Mouse (Mus musculus) macrophage (primary cell): ENCODE measurements at regions not wholly inside any gene's neighbourhood (a gene's known extent, or its start where the extent isn't known, plus 50 kb on each side); places are given as distances from the start of the nearest gene placed in this dataset.

Experiments
- H3K27ac ChIP-seq: fragments of 350-480 bp; formaldehyde crosslinking; 2 replicates; pipeline ENCODE4 v1.9.0; 2021
- H3K36me3 ChIP-seq: fragments of 350-480 bp; formaldehyde crosslinking; 2 replicates; pipeline ENCODE4 v1.9.0; 2021; ENCODE audit errors: inconsistent target
- H3K4me3 ChIP-seq: fragments of 350-480 bp; formaldehyde crosslinking; 2 replicates; pipeline ENCODE4 v1.9.0; 2021; ENCODE audit errors: inconsistent target
- H3K79me2 ChIP-seq: fragments of 350-480 bp; formaldehyde crosslinking; 2 replicates; pipeline ENCODE4 v1.9.0; 2021; ENCODE audit errors: inconsistent target
- WGBS: methylation state at CpG from one replicate; pipeline ENCODE4 v1.1.7; 2026; ENCODE audit warnings: inconsistent platforms; ENCODE audit not compliant: missing documents; 5-methylcytosine and 5-hydroxymethylcytosine counted together

DNA sequence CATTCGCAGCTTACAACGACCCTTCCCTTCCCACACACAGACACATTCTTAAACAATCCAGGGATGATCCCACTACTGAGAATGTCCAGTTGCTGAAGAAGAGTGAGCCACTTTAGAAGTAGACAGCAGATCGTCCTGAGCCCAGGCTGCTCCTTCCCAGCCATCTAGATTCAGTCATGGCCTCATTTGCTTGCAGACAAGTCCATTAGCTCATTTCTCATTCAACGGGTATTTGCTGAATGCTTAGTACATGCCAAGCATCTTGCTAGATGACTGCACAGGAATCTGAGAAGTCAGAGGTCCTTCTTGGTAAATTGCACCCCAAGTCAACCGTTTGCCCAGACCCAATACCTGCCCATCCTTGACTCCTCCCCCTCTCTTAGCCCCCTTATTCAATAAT is 57.8 kb downstream of the Ier5 start:
- 92% methylated on average over 5 of the region's 5 CpGs for WGBS
- H3K27ac ChIP-seq: no peak overlapping the region
- no peaks in the 10 kb centered on the region for H3K79me2 ChIP-seq
- no peaks in the 10 kb centered on the region for H3K36me3 ChIP-seq
- H3K4me3 ChIP-seq: no peak overlapping the region

DNA sequence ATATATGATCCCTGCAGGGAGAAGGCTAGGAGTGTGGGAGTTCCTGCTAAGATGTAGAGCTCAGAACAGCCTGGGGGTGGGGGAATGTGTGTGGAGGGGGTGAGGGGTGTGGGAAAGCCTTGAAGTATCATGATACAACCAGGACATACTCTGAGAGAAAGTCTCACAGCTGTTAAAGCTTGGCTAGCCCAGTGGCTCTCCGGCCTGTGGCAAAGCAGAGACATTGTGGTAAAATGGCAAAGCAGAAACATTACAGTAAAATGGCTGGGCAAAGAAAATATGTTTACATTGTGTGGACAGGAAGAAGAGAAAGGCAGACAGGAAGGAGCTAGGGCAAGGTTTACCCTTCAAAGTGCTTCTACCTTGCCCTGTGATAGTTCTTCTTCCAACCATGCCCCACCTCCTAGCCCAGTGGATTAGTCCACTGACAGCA is 58.5 kb downstream of the Ier5 start:
- no peaks in the 10 kb centered on the region for H3K79me2 ChIP-seq

DNA sequence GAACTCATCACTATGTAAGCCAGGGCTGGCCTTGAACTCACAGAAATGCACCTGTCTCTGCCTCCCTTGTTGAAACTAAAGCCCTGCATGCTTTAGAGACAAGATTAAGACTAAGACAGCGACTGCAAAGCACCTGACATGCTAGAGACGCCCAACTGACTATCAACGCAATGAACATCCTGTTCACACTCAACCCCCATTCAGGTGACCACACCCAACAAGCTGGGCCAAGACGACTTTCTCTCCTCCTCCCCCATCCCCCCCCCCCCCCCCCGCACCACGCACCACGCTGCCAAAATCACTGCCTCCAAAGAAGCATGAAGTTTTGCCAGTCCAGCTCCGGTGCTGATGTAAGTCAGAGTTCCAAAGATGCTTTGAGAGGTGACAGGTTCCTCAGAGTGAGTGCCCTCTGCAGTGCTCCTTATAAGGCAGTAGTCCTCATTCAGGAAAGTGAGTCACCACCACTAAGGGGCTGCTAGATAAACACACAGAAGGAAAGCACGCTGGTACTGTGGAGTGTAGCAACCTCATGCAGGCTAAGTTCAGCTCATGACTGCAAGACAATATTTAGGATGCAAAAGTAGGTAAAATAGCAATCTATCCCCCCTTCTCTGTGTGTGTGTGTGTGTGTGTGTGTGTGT is 59.2 kb downstream of the Ier5 start:
- H3K36me3 ChIP-seq: no peaks in the 10 kb centered on the region
- H3K79me2 ChIP-seq: no peaks in the 10 kb centered on the region
- WGBS: 37% methylated on average over 6 of the region's 9 CpGs
- H3K4me3 ChIP-seq: no peak overlapping the region
- no peak overlapping the region for H3K27ac ChIP-seq

More for the DNA sequence above, 58.5 kb downstream of the Ier5 start:
- no peak overlapping the region for H3K4me3 ChIP-seq
- H3K36me3 ChIP-seq: no peaks in the 10 kb centered on the region
- no peak overlapping the region for H3K27ac ChIP-seq
- 58% methylated on average over 1 of the region's 1 CpGs for WGBS

DNA sequence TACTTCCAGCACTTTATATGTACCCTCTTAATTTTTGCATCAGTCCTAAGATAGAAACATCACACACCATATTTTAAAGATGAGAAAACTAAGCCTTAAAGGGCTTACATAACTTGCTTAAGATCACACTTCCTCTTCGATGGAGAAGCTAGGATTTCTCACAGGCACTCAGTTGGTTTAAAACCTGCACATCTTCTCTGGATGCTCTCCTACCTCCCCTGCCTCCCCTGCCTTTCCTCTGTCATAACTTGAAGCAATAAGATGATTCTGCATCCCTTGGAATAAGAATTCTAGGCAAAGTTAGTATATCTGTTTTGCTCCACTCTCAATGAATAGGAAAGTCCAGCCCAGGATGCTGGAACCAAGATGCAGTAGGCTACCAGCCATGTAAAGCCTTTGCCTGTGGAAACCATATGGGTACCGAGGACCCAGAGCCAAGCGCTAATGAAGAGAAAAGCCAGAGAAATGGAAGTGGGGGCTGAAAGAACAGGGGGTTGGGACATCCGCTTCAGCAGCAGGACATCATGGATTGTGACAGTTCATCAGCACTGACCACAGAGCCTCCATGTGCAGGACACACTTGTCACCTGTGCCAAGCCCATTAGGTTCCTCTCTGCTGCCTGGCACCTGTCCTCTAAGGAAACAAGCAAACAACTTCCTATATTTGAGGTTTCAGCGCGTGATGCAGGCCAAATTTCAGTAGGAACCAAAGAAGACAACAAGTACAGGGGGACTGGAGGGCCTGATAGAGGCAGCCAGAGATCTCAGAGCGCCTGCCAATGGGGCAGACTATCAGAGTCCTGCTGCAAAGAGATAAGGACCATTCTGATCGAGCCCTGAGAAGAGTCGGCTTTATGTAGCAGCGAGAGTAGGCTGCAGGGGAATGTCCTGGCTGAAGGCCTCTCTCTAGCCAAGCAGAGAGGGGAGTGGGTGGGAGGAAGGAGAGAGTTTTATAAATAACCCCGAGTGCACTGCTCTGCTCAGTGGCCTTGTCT is 60.5 kb downstream of the Ier5 start:
- Histone ChIP-seq H3K36me3 (no peaks in the 10 kb centered on the region), H3K27ac (no peak overlapping the region), H3K4me3 (no peak overlapping the region), H3K79me2 (no peaks in the 10 kb centered on the region)
- 27% methylated on average over 11 of the region's 11 CpGs for WGBS

DNA sequence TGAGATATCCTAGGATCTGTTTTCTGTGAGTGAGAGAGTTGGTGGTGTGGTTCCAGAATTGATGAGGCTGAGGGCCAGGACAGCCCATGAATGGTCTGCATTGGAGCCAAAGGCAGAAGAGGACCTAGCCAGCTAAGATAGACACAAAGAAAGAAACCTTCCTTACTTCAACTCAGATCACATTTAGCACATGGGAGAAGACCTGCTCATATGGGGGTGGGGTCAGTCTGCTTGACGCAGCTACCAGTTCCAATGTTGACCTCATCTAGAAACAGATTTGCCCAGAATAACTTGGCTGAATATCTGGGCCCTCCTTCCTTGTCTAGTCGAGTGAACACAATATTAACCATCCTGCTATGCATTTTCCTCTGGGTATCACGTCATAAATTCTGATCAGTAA is 62.0 kb downstream of the Ier5 start:
- Histone ChIP-seq H3K36me3 (no peaks in the 10 kb centered on the region), H3K79me2 (no peaks in the 10 kb centered on the region), H3K27ac (no peak overlapping the region), H3K4me3 (no peak overlapping the region)
- 95% methylated on average over 3 of the region's 3 CpGs for WGBS

DNA sequence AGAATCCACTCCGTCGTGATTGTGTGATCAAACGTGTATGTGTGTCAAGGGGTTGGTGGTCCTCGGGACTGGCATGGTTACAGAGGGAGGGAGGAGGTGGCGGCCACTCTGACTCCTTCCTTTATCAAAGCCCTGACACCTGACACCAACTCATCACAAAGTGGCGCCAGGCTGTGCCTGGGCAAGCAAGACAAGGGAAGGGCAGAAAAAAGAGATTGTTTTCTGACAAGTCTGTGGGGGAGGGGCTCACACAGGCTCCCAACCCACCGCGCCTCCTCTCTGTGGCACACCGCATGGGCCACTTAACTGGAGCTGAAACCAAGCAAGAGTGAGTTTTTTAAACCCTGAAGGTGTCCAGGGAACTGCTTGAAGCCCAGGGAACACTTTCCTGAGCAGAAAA is 68.5 kb downstream of the Ier5 start:
- H3K4me3 ChIP-seq: no peak overlapping the region
- 89% methylated on average over 9 of the region's 9 CpGs for WGBS

DNA sequence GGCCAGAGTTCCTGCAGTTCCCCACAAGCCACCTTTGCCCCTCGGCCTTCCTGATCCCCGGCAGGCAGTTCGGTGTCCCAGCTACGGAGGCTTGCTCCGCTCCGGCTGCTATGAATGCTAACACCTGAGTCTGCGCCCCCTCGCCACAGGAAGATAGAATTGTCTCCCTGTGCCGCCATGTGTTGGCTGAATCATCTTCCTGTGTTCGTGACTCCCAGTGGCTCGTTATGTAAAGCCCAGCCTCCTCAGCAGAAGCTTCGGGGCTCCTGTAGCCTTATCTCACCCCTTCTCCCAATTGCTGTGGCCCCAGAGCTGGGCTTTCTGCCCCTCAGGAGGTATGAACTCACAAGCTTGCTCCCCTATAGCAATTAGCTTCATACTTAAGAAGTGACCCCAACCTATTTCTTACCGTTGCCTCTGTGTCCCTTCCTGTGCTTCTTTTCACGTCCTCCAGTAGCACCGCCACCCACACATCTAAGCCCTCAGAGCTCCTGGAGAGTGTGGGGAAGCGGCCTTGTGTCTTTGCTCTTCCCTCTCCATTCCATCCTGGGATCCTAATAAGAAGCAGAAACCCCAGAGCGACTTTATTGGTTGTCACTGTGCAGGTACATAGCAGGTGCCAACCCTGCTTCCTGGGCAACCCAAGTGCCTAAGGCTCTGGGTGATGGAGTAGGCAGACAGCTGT is 70.1 kb downstream of the Ier5 start:
- Histone ChIP-seq H3K4me3 (no peak overlapping the region; the same call in 1 of the 2 replicates), H3K27ac (peak overlapping the region; percentile 50), H3K79me2 (no peaks in the 10 kb centered on the region), H3K36me3 (no peaks in the 10 kb centered on the region)
- WGBS: 36% methylated on average over 17 of the region's 17 CpGs

More for the DNA sequence above, 68.5 kb downstream of the Ier5 start:
- H3K27ac ChIP-seq: no peak overlapping the region
- H3K79me2 ChIP-seq: no peaks in the 10 kb centered on the region
- no peaks in the 10 kb centered on the region for H3K36me3 ChIP-seq

DNA sequence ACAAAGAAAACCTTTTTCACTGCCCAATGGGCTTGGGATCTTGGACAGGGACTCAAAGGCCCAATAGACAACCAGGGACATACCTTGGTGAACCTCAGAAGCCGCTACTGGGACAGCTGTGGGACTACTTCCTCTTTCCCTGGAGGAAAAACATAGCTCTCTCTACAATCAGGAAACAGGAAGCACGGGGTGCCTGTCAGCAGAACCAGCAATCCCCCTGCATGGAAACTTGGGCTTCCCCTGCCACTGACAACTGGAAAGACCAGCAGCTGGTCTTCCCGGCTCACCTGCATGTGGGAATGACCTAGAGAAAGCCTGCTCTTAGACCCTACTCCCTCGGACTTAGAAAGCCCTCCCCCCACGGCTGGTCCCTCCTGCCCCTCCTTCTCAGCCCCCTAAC is 70.7 kb downstream of the Ier5 start:
- H3K79me2 ChIP-seq: no peaks in the 10 kb centered on the region
- H3K27ac ChIP-seq: peak overlapping the region; percentile 50
- no peaks in the 10 kb centered on the region for H3K36me3 ChIP-seq
- no peak overlapping the region; the same call in 1 of the 2 replicates for H3K4me3 ChIP-seq
- 3% methylated on average over 5 of the region's 5 CpGs for WGBS

DNA sequence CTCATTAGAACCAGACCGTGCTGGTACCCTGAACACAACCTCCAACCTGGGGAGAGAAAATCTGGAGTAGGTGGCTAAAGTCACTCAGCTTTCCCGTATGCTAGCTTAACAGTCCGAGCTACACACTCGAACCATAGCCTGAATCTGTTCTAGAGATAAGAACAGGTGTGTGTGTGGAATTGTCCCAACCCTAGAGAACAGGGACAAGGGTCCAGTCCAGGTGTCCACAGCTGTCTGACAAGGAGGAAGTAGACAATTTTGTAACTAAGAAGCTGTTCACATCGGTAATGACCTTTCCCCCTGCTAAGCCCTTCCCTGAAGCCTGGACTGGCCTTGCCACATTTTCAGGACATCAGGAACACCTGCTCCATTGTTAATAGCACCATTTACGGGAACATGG is 71.3 kb downstream of the Ier5 start:
- no peak overlapping the region for H3K27ac ChIP-seq
- no peak overlapping the region for H3K4me3 ChIP-seq
- no peaks in the 10 kb centered on the region for H3K36me3 ChIP-seq
- WGBS: 51% methylated on average over 6 of the region's 6 CpGs
- no peaks in the 10 kb centered on the region for H3K79me2 ChIP-seq

DNA sequence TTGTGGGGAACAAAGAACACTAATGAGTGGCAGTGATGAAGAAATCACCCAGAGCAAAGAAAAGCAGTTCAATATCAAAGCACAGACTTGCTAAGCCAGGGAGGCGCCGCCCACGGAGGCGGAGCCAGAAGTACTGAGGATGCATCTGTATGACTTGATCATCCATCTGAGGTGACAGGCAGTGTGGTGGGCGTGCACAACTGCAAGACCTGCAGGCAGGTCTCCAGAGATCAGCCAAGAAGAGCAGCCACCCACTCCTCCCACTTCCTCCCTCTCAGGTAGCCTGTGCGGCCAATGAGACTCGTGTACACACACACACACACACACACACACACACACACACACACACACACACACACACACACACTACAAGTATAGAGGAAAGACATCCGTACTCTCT is 71.9 kb downstream of the Ier5 start:
- no peak overlapping the region for H3K27ac ChIP-seq
- H3K79me2 ChIP-seq: no peaks in the 10 kb centered on the region
- H3K36me3 ChIP-seq: no peaks in the 10 kb centered on the region
- 58% methylated on average over 8 of the region's 8 CpGs for WGBS
- H3K4me3 ChIP-seq: no peak overlapping the region

DNA sequence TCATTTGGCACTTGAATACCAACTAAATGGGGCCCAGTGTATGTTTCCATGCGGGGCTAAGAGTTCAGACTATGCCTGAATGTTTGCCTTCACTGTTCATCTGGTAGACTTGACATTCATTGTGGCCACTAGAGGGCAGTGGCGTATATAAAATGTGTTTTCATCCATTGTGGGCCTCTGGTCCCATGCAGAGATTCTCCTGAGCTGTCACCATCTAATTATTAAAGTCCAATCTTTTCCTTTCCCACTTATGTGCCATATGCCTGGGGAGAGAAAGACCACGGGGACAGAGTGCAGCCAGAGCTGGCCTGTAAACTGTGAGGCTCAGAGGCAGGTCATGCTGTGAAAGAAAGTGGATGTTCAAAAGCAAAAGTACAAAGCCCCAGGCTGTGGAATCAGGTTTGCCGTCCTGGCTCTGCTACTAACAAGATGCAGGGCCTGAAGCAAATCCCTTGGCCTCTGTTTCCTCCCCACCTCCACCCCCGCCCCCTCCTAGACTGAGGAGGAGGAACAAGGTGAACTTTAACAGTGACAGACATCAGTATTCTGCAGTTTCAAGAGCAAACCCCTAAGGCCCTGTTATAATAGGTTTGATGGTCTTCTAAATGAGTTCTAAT is 73.5 kb downstream of the Ier5 start:
- H3K4me3 ChIP-seq: no peak overlapping the region
- no peaks in the 10 kb centered on the region for H3K36me3 ChIP-seq
- H3K79me2 ChIP-seq: no peaks in the 10 kb centered on the region
- WGBS: 39% methylated on average over 5 of the region's 5 CpGs
- no peak overlapping the region for H3K27ac ChIP-seq

DNA sequence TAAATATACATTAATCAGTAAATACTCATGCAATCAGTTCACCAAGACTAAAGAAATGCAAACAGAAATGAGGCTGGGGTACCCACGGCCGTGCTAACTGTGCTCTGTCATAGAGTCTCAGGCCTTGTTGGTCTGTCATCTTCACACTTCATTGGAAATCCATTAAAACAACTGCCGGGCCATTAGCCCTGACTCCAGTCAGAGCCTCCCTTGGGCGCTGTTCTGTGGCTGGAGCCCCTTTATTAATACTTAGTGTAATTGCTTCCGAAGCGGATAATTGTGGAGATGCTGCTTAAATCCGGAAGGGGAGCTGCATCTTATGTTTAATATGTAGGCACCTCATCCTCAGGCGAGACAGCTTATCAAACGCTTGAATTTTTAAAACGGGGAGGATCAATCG is 76.1 kb downstream of the Ier5 start:
- no peaks in the 10 kb centered on the region for H3K79me2 ChIP-seq
- WGBS: 90% methylated on average over 11 of the region's 11 CpGs
- no peaks in the 10 kb centered on the region for H3K36me3 ChIP-seq
- no peak overlapping the region for H3K4me3 ChIP-seq
- no peak overlapping the region for H3K27ac ChIP-seq

DNA sequence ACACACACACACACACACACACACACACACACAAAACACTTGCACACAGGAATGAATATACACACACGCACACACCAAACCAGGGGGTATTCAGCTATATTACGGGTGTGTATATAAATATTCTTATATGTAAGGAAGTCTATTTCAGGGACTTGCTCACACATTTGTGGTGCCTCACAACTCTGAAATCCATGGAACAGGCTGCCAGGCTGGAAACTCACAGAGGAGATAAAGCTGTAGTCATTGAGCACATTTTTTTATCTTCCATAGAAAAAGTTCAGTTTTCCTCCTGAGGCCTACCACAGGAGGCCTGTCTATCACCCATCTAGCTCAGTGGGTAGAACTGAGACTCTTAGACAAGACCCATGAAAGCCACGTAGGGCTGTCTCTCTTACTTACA is 83.8 kb downstream of the Ier5 start:
- no peaks in the 10 kb centered on the region for H3K36me3 ChIP-seq
- WGBS: 95% methylated on average over 2 of the region's 3 CpGs

DNA sequence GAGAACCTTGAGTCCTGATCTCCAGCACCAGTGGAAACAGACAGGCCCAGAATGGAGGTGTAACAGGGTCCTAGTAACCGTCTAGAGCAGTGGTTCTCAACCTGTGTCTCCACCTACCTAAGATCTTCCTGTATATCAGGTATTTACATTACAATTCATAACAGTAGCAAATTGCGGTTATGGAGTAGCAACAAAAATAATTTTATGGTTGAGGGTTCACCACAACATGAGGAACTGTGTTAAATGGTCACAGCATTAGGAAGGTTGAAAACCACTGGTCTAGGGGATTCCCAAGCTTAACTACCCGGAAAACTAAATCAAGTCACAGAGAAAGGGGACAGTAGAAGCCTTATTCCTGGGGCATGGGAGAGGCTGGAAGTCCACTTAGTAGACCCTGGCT is 84.5 kb downstream of the Ier5 start:
- 72% methylated on average over 3 of the region's 3 CpGs for WGBS
- no peaks in the 10 kb centered on the region for H3K36me3 ChIP-seq

More for the DNA sequence above, 83.8 kb downstream of the Ier5 start:
- Histone ChIP-seq H3K79me2 (no peaks in the 10 kb centered on the region), H3K27ac (no peak overlapping the region), H3K4me3 (no peak overlapping the region)

More for the DNA sequence above, 84.5 kb downstream of the Ier5 start:
- Histone ChIP-seq H3K27ac (no peak overlapping the region), H3K4me3 (no peak overlapping the region), H3K79me2 (no peaks in the 10 kb centered on the region)
